Mouse (Mus musculus) layer of hippocampus, postnatal 36 days (tissue): ENCODE data around the gene Ciz1. TPM values are rescaled to one million over a fixed set of nuclear protein-coding genes. Genes with fewer than 3 reads are reported as not detected.
A peak's percentile ranks its signal among the peaks of the same experiment; 100 is the strongest.

Source experiments
- DNase-seq, 2 experiments: peaks; one replicate each; pipeline ENCODE4 v3.0.0; 2022
- total RNA-seq, 2 experiments: library from RNA; stranded (reverse); gene quantifications; 2 replicates each; pipeline ENCODE4 v1.2.3; 2021

The Ciz1 gene
- total RNA-seq, 2 experiments from 2014 or later, result 69.8 to 94.5 TPM

- peak in 1 of 2 experiments; percentile 54 for DNase-seq
Measured at GRCm38 (mm10) chr2:32381141-32381774, 29.1 kb downstream of the Ciz1 start.

GRCm38 (mm10) chr2:32381775-32382223, 29.7 kb downstream of the Ciz1 start, which contains the start of gene 1110008P14Rik:
TSS of gene 1110008P14Rik (minus strand) at chr2:32381938.
- peak; percentile 92 to 93 for DNase-seq

GRCm38 (mm10) chr2:32382689-32383088, 30.6 kb downstream of the Ciz1 start:
- no peak for DNase-seq

GRCm38 (mm10) chr2:32387706-32388490, 35.8 kb downstream of the Ciz1 start, which contains the start of gene Lcn2:
TSS of gene Lcn2 (minus strand) at chr2:32388252.
- DNase-seq, result no peak

- DNase-seq, result no peak
Measured at GRCm38 (mm10) chr2:32389157-32389556, 37.0 kb downstream of the Ciz1 start.

- DNase-seq, result no peak
Measured at GRCm38 (mm10) chr2:32390871-32391270, 38.7 kb downstream of the Ciz1 start.

GRCm38 (mm10) chr2:32392063-32392462, 39.9 kb downstream of the Ciz1 start:
- no peak for DNase-seq

GRCm38 (mm10) chr2:32394973-32395372, 42.8 kb downstream of the Ciz1 start:
- DNase-seq, result no peak

- DNase-seq, result peak; percentile 88 to 92
Measured at GRCm38 (mm10) chr2:32395484-32395945, 43.4 kb downstream of the Ciz1 start, which contains the start of gene Ptges2. TSS of gene Ptges2 (plus strand) at chr2:32395896.

- peak; percentile 91 to 92 for DNase-seq
Measured at GRCm38 (mm10) chr2:32395946-32396621, 44.0 kb downstream of the Ciz1 start.

- no peak for DNase-seq
Measured at GRCm38 (mm10) chr2:32396695-32397094, 44.6 kb downstream of the Ciz1 start.

GRCm38 (mm10) chr2:32404663-32405062, 52.5 kb downstream of the Ciz1 start:
- DNase-seq, result peak; percentile 87 to 90

GRCm38 (mm10) chr2:32407144-32407824, 55.2 kb downstream of the Ciz1 start:
- no peak for DNase-seq

- no peak for DNase-seq
Measured at GRCm38 (mm10) chr2:32408429-32409424, 56.6 kb downstream of the Ciz1 start.

GRCm38 (mm10) chr2:32411407-32411806, 59.3 kb downstream of the Ciz1 start:
- DNase-seq, result no peak

GRCm38 (mm10) chr2:32412742-32413531, 60.8 kb downstream of the Ciz1 start:
- no peak for DNase-seq

GRCm38 (mm10) chr2:32413936-32414335, 61.8 kb downstream of the Ciz1 start:
- no peak for DNase-seq

- no peak for DNase-seq
Measured at GRCm38 (mm10) chr2:32415801-32416200, 63.7 kb downstream of the Ciz1 start.

- DNase-seq, result no peak
Measured at GRCm38 (mm10) chr2:32416556-32416955, 64.4 kb downstream of the Ciz1 start.

GRCm38 (mm10) chr2:32417486-32417885, 65.4 kb downstream of the Ciz1 start:
- DNase-seq, result no peak
